Mouse (Mus musculus) left cerebral cortex, adult 6 months (tissue): ENCODE results near the gene Sel1l. TPM values are rescaled to one million over a fixed set of nuclear protein-coding genes. Genes with fewer than 3 reads are reported as not detected.

Experiments
- long read RNA-seq, 2 experiments: library from polyadenylated mRNA; unstranded; transcript quantifications; one replicate each; pipeline ENCODE4 v2.0.0; 2019 to 2020
- polyA plus RNA-seq: library from polyadenylated mRNA; unstranded; fragments of <200 nt; fragmentation: Nextera tagmentation; gene quantifications from 2 replicates; pipeline ENCODE4 v1.2.3, GENCODE M21; 2021

Gene Sel1l
- 31.1 and 58.0 TPM in 2 replicates for polyA plus RNA-seq
- long read RNA-seq, experiment 1, full-length matches to known transcripts = 134 of 182 reads
- long read RNA-seq, experiment 1, partial matches to known transcripts = 16 of 182 reads
- long read RNA-seq, experiment 1, other reads (novel, unspliced or antisense) = 32 of 182 reads
- long read RNA-seq, experiment 2, full-length matches to known transcripts = 18 of 58 reads
- long read RNA-seq, experiment 2, partial matches to known transcripts = 10 of 58 reads
- long read RNA-seq, experiment 2, other reads (novel, unspliced or antisense) = 30 of 58 reads

DNA sequence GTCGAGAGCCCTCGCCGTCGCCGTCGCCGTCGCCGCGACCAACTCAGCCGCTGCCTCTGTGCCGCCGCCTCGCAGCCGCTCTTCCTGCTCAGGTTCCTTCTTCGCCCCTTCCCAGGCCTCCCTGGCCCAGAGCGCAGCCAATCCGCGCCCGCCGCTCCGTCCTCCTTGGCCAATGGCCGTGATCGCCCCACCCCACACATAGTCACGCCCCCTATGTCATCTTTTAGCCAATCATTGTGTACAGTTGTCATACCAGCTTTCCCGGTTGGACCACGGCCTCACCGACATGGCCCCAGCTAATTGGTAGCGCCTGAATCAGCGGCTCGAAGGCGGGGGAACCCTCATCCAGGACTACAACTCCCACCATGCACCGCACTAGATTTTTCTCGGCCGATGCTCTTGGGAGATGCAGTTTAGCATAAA, at the start of gene Sel1l:
Gene Sel1l, minus strand, starts transcription at position 113 of the 423 bp plus-strand sequence.

DNA sequence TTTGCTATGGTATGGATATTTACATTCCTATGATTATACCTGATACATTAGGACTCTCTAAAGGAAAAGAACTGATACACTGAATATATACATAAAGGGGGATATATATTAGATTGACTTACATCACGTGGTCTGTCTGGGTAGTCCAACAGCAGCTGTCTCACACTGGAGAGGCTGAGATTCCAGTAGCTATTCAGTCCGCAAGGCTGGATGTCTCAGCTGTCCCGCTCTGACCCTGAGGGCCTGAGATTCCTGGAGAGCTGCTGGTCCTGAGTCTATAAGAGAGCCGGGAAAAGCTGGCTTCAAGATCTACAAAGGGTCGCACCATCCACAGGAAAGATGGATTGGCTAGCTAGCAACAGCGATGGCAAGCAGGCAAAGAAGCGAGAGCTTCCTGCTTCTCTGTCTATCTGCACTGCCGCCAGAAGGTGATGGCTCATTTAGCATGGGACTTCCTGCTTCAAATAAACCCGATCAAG, 61.0 kb downstream of the Sel1l start, which contains the start of gene Ston2:
Gene Ston2, minus strand, starts transcription at position 429 of the 479 bp plus-strand sequence.

Other genes with a start within 250 kb of the Sel1l start
- gene Ston2, start 60.8 kb downstream of the Sel1l start, polyA plus RNA-seq = 2.5 and 4.6 TPM in 2 replicates